8 mouse cellular contexts compared by ENCODE assay signal in genomic region chr5:76857103-76858015, GRCm38 (mm10). TPM values are rescaled to one million over a fixed set of nuclear protein-coding genes. Genes with fewer than 3 reads are reported as not detected.
DNase-seq lines count a peak whose midpoint lies in the region; ATAC-seq and TF ChIP-seq lines count a peak whose summit lies in the region.

No protein-coding gene starts in this region.

- no peaks in the 10 kb centered on the region for H3K36me3 ChIP-seq in lung, postnatal 0 days (ENCODE audit: insufficient read depth, low read length)
- H3K36me3 ChIP-seq in forebrain, embryonic 13.5 days (ENCODE audit: poor library complexity, severe bottlenecking): peaks cover 63% of the 10 kb centered on the region
- peaks cover 25% of the 10 kb centered on the region for H3K36me3 ChIP-seq in limb, embryonic 12.5 days
- no peaks in the 10 kb centered on the region for H3K36me3 ChIP-seq in stomach, embryonic 14.5 days (ENCODE audit: control insufficient read depth, insufficient read depth, low read length)

- no peak overlapping the region for H3K27ac ChIP-seq in lung, postnatal 0 days (ENCODE audit: low read length)
- H3K27ac ChIP-seq in forebrain, embryonic 13.5 days: no peak overlapping the region
- H3K27ac ChIP-seq in limb, embryonic 12.5 days: no peak overlapping the region
- no peak overlapping the region for H3K27ac ChIP-seq in stomach, embryonic 14.5 days (ENCODE audit: low read length)

- peaks cover 20% of the 10 kb centered on the region for H3K27me3 ChIP-seq in lung, postnatal 0 days (replicated peaks; ENCODE audit: insufficient read depth, low read length)
- H3K27me3 ChIP-seq in forebrain, embryonic 13.5 days: peaks cover 34% of the 10 kb centered on the region
- H3K27me3 ChIP-seq in limb, embryonic 12.5 days: peaks cover 52% of the 10 kb centered on the region
- peaks cover 11% of the 10 kb centered on the region; the same call in 1 of the 2 replicates for H3K27me3 ChIP-seq in stomach, embryonic 14.5 days (ENCODE audit: control insufficient read depth, insufficient read depth, low read length)

- H3K4me1 ChIP-seq in lung, postnatal 0 days (ENCODE audit: insufficient read depth, low read depth, low read length): no peaks in the 10 kb centered on the region
- peaks cover 17% of the 10 kb centered on the region for H3K4me1 ChIP-seq in forebrain, embryonic 13.5 days
- peaks cover 22% of the 10 kb centered on the region for H3K4me1 ChIP-seq in limb, embryonic 12.5 days (replicated peaks)
- H3K4me1 ChIP-seq in stomach, embryonic 14.5 days (ENCODE audit: control insufficient read depth, insufficient read depth, low read length): no peaks in the 10 kb centered on the region

- no peak for TF ChIP-seq CTCF in lung, postnatal 0 days (IDR thresholded peaks at IDR 0.05)

- TF ChIP-seq EP300 in lung, postnatal 0 days (IDR thresholded peaks at IDR 0.05): no peak

- ATAC-seq in lung, postnatal 0 days: no peak; the same call in 1 of the 2 replicates
- ATAC-seq in forebrain, embryonic 13.5 days: no peak
- ATAC-seq in limb, embryonic 12.5 days (ENCODE audit: insufficient number of reproducible peaks, insufficient read depth, low FRiP score, low TSS enrichment, low read depth): no peak
- no peak for ATAC-seq in stomach, embryonic 14.5 days (ENCODE audit: insufficient number of reproducible peaks, insufficient read depth, low FRiP score, low read depth)
- ATAC-seq in erythroid progenitor cell, adult 5-6 weeks (replicated peaks; ENCODE audit: low FRiP score, poor library complexity, severe bottlenecking): no peak
- no peak; the same call in 1 of the 2 replicates for ATAC-seq in megakaryocyte-erythroid progenitor cell, adult 5-6 weeks (replicated peaks; ENCODE audit: low FRiP score, low TSS enrichment, poor library complexity, severe bottlenecking)

- 29% methylated on average over 60 of the region's 62 CpGs for WGBS in lung, postnatal 0 days
- 28% methylated on average over 62 of the region's 62 CpGs for WGBS in forebrain, embryonic 13.5 days
- 15% methylated on average over 62 of the region's 62 CpGs for WGBS in limb, embryonic 12.5 days
- 25% methylated on average over 55 of the region's 62 CpGs for WGBS in stomach, embryonic 14.5 days

- no peak for DNase-seq in lung, postnatal 0 days (ENCODE audit: low spot score)
- no peak for DNase-seq in lung, postnatal 25 days (ENCODE audit: low spot score)
- no peak for DNase-seq in left cerebral cortex, adult 9 months (ENCODE audit: low spot score in 2 of 2)

- H3K4me2 ChIP-seq in lung, postnatal 0 days (replicated peaks; ENCODE audit: low read depth, low read length): peak overlapping the region; percentile 59
- H3K4me2 ChIP-seq in forebrain, embryonic 13.5 days: peak overlapping the region; percentile 37
- H3K4me2 ChIP-seq in limb, embryonic 12.5 days: peak overlapping the region; percentile 60
- peak overlapping the region; percentile 62 for H3K4me2 ChIP-seq in stomach, embryonic 14.5 days (replicated peaks; ENCODE audit: low read depth, low read length)

- H3K9ac ChIP-seq in lung, postnatal 0 days (replicated peaks; ENCODE audit: low read depth): no peak overlapping the region
- peak overlapping the region; percentile 7; the same call in 1 of the 2 replicates for H3K9ac ChIP-seq in forebrain, embryonic 13.5 days
- H3K9ac ChIP-seq in limb, embryonic 12.5 days (replicated peaks): peak overlapping the region; percentile 40; the same call in 1 of the 2 replicates
- H3K9ac ChIP-seq in stomach, embryonic 14.5 days (replicated peaks; ENCODE audit: low read depth, low read length): 0 out of 2 replicates have a peak overlapping the region, but pooled peaks have one; percentile 28

- H3K9me3 ChIP-seq in lung, postnatal 0 days (ENCODE audit: low read length): no peaks in the 10 kb centered on the region
- H3K9me3 ChIP-seq in forebrain, embryonic 13.5 days (replicated peaks): no peaks in the 10 kb centered on the region
- no peaks in the 10 kb centered on the region for H3K9me3 ChIP-seq in limb, embryonic 12.5 days
- H3K9me3 ChIP-seq in stomach, embryonic 14.5 days (ENCODE audit: control insufficient read depth, low read depth, low read length): no peaks in the 10 kb centered on the region

- peak overlapping the region; percentile 34 for H3K4me3 ChIP-seq in lung, postnatal 0 days (ENCODE audit: low read depth, low read length)
- H3K4me3 ChIP-seq in forebrain, embryonic 13.5 days: peak overlapping the region; percentile 2; the same call in 1 of the 2 replicates
- peak overlapping the region; percentile 37 for H3K4me3 ChIP-seq in limb, embryonic 12.5 days (replicated peaks)
- peak overlapping the region; percentile 37 for H3K4me3 ChIP-seq in stomach, embryonic 14.5 days (ENCODE audit: low read depth, low read length)

RNA-seq across cellular contexts. Expression of gene Aasdh, which starts 48.0 kb away (rescaled TPM):
- 7.2 and 8.0 TPM in 2 replicates for polyA plus RNA-seq in lung, postnatal 0 days (2015; fragmentation: Nextera tagmentation; extraction: Ambion mirVana)
- polyA plus RNA-seq in forebrain, embryonic 13.5 days (2015; fragmentation: Nextera tagmentation; extraction: Ambion mirVana): 23.0 and 23.4 TPM in 2 replicates
- polyA plus RNA-seq in limb, embryonic 12.5 days (2016; fragmentation: Nextera tagmentation; extraction: Ambion mirVana): 21.1 and 21.9 TPM in 2 replicates
- polyA plus RNA-seq in stomach, embryonic 14.5 days (2014; fragmentation: Nextera tagmentation; extraction: Ambion mirVana): 18.7 and 27.6 TPM in 2 replicates
- total RNA-seq in erythroid progenitor cell, adult 5-6 weeks (2015; ENCODE audit: low replicate concordance): 2.5 and 24.9 TPM in 2 replicates
- 6.3 and 12.6 TPM in 2 replicates for total RNA-seq in erythroid progenitor cell, adult 5-6 weeks (2017; ENCODE audit: low replicate concordance)
- total RNA-seq in megakaryocyte-erythroid progenitor cell, adult 5-6 weeks (2014; fragmentation: Nextera tagmentation): 41.1 and 55.8 TPM in 2 replicates
- total RNA-seq in megakaryocyte-erythroid progenitor cell, adult 5-6 weeks (2017): 21.4 and 41.4 TPM in 2 replicates
